Mouse (Mus musculus): ENCODE results near the gene Ap4e1. TPM values are rescaled to one million over a fixed set of nuclear protein-coding genes. Genes with fewer than 3 reads are reported as not detected.
A peak's percentile ranks its signal among the peaks of the same experiment; 100 is the strongest.

Ap4e1 gene
- polyA plus RNA-seq, 1 experiment = 2.4 TPM

DNA sequence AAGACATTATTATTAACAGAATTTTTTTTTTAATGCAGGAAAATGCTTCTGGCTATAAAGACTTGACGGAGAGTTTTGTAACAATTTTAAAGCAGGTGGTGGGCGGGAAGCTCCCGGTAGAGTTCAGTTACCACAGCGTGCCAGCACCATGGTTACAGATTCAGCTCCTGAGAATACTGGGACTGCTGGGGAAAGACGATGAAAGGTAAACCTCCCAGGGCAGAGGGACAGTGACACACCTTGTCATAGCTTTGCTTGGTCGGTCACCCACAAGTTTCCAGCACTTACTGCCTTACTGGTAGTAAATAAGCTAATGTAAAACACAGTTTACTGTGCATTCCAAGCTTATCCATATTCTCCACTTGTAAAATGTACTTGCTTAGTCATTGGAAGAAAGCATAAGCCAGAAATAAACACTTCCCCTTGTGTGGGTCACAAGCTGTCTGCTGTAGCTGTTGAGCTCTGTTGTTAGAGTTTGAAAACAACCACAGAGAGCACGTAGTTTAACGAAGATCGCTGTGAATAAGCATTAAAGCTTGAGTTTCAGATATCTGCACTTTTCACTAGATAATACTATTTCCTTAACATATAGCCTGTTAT, 26.6 kb downstream of the Ap4e1 start:
- H3K4me3 ChIP-seq (ENCODE audit: insufficient read depth, low read depth, low read length) = no peak overlapping the region
- 87% methylated on average over 9 of the region's 9 CpGs for WGBS
- H3K27me3 ChIP-seq (replicated peaks; ENCODE audit: control insufficient read depth, insufficient read depth, low read length) = no peaks in the 10 kb centered on the region
- no peak for DNase-seq
- TF ChIP-seq POLR2A (IDR thresholded peaks at IDR 0.05; ENCODE audit: low read depth, low read length) (no peak), CTCF (conservative IDR thresholded peaks at IDR 0.05; ENCODE audit: insufficient read depth, insufficient read length, low read depth, low read length) (no peak)
- H3K27ac ChIP-seq (ENCODE audit: insufficient read depth, low read depth, low read length) = no peak overlapping the region
- no peaks in the 10 kb centered on the region; the same call in 1 of the 2 replicates for H3K4me1 ChIP-seq (ENCODE audit: control insufficient read depth, insufficient read depth, low read length)
- H3K36me3 ChIP-seq (ENCODE audit: control insufficient read depth, insufficient read depth, low read length) = peaks cover 2% of the 10 kb centered on the region; the same call in 1 of the 2 replicates

DNA sequence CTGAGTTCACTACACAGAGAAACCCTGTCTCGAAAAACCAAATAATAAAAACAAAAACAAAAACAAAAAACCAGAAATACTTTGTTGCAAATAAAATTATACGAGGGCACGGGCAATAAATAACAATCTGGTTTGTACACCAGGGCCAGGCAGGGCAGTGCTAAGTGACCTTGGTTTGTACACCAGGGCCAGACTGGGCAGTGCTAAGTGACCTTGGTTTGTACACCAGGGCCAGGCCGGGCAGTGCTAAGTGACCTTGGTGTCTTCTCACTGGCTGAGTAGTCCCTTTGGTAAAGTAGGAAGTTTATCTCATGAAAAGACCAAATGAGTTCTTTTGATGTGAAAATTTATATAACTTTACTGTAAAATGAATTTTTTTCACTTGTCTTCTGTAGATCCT, 28.8 kb downstream of the Ap4e1 start:
- 69% methylated on average over 4 of the region's 4 CpGs for WGBS
- H3K4me1 ChIP-seq (ENCODE audit: control insufficient read depth, insufficient read depth, low read length) = no peaks in the 10 kb centered on the region; the same call in 1 of the 2 replicates
- DNase-seq = no peak
- H3K36me3 ChIP-seq (ENCODE audit: control insufficient read depth, insufficient read depth, low read length) = peaks cover 2% of the 10 kb centered on the region; the same call in 1 of the 2 replicates
- no peak overlapping the region for H3K4me3 ChIP-seq (ENCODE audit: insufficient read depth, low read depth, low read length)
- TF ChIP-seq CTCF (conservative IDR thresholded peaks at IDR 0.05; ENCODE audit: insufficient read depth, insufficient read length, low read depth, low read length) (no peak), POLR2A (IDR thresholded peaks at IDR 0.05; ENCODE audit: low read depth, low read length) (no peak)
- no peak overlapping the region for H3K27ac ChIP-seq (ENCODE audit: insufficient read depth, low read depth, low read length)
- H3K27me3 ChIP-seq (replicated peaks; ENCODE audit: control insufficient read depth, insufficient read depth, low read length) = no peaks in the 10 kb centered on the region

DNA sequence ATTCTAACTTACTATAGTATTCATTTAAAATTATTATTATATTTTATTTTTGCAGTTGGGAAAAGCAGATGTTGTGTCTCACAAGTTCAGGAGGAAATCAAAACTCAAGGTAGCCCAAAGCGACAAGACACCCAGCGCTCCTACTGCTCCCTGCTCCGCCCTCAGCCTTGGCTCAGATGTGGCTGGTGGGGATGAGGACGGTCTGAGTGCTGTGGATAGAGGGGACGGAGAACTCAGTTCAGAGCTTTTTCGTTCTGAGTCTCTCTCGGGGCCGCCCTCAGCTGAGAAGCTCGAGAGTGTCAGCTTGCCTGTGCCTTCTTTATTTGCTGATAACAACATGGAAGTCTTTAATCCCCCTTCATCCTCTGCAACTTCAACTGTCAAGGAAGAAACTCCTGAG, 53.0 kb downstream of the Ap4e1 start:
- no peaks in the 10 kb centered on the region for H3K27me3 ChIP-seq (replicated peaks; ENCODE audit: control insufficient read depth, insufficient read depth, low read length)
- TF ChIP-seq POLR2A (IDR thresholded peaks at IDR 0.05; ENCODE audit: low read depth, low read length) = no peak
- no peak for TF ChIP-seq CTCF (conservative IDR thresholded peaks at IDR 0.05; ENCODE audit: insufficient read depth, insufficient read length, low read depth, low read length)
- H3K4me3 ChIP-seq (ENCODE audit: insufficient read depth, low read depth, low read length) = no peak overlapping the region
- DNase-seq = no peak
- H3K27ac ChIP-seq (ENCODE audit: insufficient read depth, low read depth, low read length) = no peak overlapping the region
- WGBS = 94% methylated on average over 9 of the region's 9 CpGs
- H3K36me3 ChIP-seq (ENCODE audit: control insufficient read depth, insufficient read depth, low read length) = peaks cover 3% of the 10 kb centered on the region
- H3K4me1 ChIP-seq (ENCODE audit: control insufficient read depth, insufficient read depth, low read length) = no peaks in the 10 kb centered on the region

DNA sequence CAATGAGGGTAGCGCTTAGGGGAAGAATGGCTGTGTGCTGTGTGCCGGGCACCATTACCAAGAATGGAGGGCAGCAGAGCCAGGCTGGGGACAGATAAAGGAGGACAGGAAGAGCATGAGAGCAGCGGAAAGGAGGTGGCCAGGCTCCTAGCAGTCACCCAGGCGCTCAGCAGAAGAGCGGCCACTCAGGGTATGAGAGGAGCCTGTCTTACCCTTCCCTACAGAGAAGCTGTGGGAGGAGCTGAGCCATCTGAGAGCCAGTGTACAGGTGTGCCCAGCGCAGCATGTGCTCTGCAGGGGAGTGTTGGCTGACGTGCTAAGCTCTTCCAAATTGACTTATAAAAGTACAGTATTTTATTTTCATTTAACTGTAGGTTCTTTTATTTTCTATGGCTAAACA, 60.3 kb downstream of the Ap4e1 start:
- no peaks in the 10 kb centered on the region; the same call in 1 of the 2 replicates for H3K36me3 ChIP-seq (ENCODE audit: control insufficient read depth, insufficient read depth, low read length)
- H3K4me3 ChIP-seq (ENCODE audit: insufficient read depth, low read depth, low read length) = no peak overlapping the region
- peaks cover 7% of the 10 kb centered on the region for H3K4me1 ChIP-seq (ENCODE audit: control insufficient read depth, insufficient read depth, low read length)
- WGBS = 86% methylated on average over 7 of the region's 7 CpGs
- TF ChIP-seq CTCF (conservative IDR thresholded peaks at IDR 0.05; ENCODE audit: insufficient read depth, insufficient read length, low read depth, low read length) (no peak), POLR2A (IDR thresholded peaks at IDR 0.05; ENCODE audit: low read depth, low read length) (no peak)
- no peaks in the 10 kb centered on the region for H3K27me3 ChIP-seq (replicated peaks; ENCODE audit: control insufficient read depth, insufficient read depth, low read length)
- no peak for DNase-seq
- H3K27ac ChIP-seq (ENCODE audit: insufficient read depth, low read depth, low read length) = no peak overlapping the region

DNA sequence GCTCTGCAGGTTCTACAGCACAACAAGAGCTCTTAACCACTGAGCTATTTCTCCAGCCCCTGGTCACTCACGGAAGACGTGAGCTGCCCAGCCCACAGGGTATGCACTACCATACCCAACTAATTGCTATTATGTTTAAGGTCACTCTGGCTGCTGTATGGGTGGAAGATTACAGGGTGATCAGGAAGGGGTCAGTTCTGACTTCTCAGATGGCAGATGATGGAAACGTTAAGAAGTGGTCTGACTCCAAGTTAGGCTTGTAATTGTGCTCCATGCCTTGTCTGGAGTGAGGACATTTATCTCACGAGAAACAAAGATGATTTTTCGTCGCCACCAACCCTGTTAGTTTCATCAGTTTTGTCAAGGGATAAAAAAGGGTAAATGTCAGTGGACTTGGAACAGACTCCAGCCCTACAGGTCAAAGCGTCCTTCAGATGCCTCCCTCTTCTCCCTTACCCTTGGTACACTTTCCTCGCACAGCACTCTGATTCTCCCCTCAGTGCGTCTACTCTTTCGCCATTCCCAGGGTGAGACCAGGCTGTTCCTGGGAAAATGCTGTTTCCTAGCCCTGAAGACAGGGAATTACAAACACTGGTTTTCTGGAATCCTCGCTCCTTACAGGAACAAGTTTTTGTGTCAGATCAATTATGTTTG, 61.4 kb downstream of the Ap4e1 start:
- H3K27me3 ChIP-seq (replicated peaks; ENCODE audit: control insufficient read depth, insufficient read depth, low read length) = no peaks in the 10 kb centered on the region
- peak overlapping the region; percentile 29 for H3K27ac ChIP-seq (ENCODE audit: insufficient read depth, low read depth, low read length)
- WGBS = 13% methylated on average over 11 of the region's 11 CpGs
- no peak for DNase-seq
- no peaks in the 10 kb centered on the region; the same call in 1 of the 2 replicates for H3K36me3 ChIP-seq (ENCODE audit: control insufficient read depth, insufficient read depth, low read length)
- no peak for TF ChIP-seq POLR2A (IDR thresholded peaks at IDR 0.05; ENCODE audit: low read depth, low read length)
- TF ChIP-seq CTCF (conservative IDR thresholded peaks at IDR 0.05; ENCODE audit: insufficient read depth, insufficient read length, low read depth, low read length) = no peak
- peaks cover 7% of the 10 kb centered on the region for H3K4me1 ChIP-seq (ENCODE audit: control insufficient read depth, insufficient read depth, low read length)
- H3K4me3 ChIP-seq (ENCODE audit: insufficient read depth, low read depth, low read length) = peak overlapping the region; percentile 83

DNA sequence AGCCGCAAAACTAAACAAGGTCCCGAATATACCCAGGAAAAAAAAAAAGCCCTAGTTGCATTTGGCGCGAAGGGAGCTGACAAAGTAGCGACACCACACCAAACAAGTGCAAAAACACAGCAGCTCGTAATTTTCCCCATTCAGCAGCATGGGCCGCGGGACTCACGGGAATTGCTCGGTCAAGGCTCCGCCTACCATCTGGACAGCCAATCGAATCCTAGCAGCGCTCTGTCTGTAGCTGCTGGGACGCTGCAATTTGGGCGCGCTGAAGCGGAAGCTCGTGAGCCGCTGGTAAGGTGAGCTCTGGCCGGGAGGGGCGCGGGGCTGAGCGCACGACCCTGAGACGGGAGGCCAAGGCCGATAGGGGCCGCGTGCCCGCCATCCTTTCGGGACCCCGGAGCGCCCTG, 61.9 kb downstream of the Ap4e1 start, which contains the start of gene Blvra:
Blvra (plus strand) TSS at position 231 of the 407 bp plus-strand sequence.
- TF ChIP-seq POLR2A (IDR thresholded peaks at IDR 0.05; ENCODE audit: low read depth, low read length) (no peak), CTCF (conservative IDR thresholded peaks at IDR 0.05; ENCODE audit: insufficient read depth, insufficient read length, low read depth, low read length) (no peak)
- 0% methylated on average over 32 of the region's 32 CpGs for WGBS
- peak within 1 kb of the TSS; percentile 54 for H3K27ac ChIP-seq (ENCODE audit: insufficient read depth, low read depth, low read length)
- no peaks in the 10 kb centered on the region for H3K27me3 ChIP-seq (replicated peaks; ENCODE audit: control insufficient read depth, insufficient read depth, low read length)
- peak; percentile 96 for DNase-seq
- H3K4me3 ChIP-seq (ENCODE audit: insufficient read depth, low read depth, low read length) = peak within 1 kb of the TSS; percentile 83
- H3K36me3 ChIP-seq (ENCODE audit: control insufficient read depth, insufficient read depth, low read length) = no peaks in the 10 kb centered on the region; the same call in 1 of the 2 replicates
- peaks cover 7% of the 10 kb centered on the region for H3K4me1 ChIP-seq (ENCODE audit: control insufficient read depth, insufficient read depth, low read length)

DNA sequence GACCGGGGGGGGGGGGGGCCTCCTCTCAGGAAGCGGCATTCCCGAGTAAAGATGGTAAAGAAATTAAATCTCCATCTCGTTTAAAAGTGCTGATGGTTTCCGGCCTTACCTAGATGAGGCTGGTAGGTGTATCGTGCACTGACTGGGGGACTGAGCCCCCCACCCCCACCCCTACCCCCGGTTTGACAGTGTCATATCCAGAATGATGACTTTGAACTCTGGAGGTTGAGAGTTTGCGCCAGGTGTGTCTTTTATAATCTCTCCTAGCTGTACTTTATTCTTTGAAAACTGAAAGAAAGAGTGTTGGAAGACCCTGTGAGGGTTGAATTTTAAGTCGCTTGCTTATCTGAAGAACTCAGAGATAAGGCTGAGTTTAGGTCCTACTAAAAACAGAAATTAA, 62.4 kb downstream of the Ap4e1 start:
- Histone ChIP-seq H3K36me3 (ENCODE audit: control insufficient read depth, insufficient read depth, low read length) (no peaks in the 10 kb centered on the region; the same call in 1 of the 2 replicates), H3K27me3 (replicated peaks; ENCODE audit: control insufficient read depth, insufficient read depth, low read length) (no peaks in the 10 kb centered on the region), H3K27ac (ENCODE audit: insufficient read depth, low read depth, low read length) (peak overlapping the region; percentile 54; the same call in 1 of the 2 replicates), H3K4me3 (ENCODE audit: insufficient read depth, low read depth, low read length) (peak overlapping the region; percentile 83), H3K4me1 (ENCODE audit: control insufficient read depth, insufficient read depth, low read length) (peaks cover 7% of the 10 kb centered on the region)
- 9% methylated on average over 9 of the region's 9 CpGs for WGBS
- TF ChIP-seq POLR2A (IDR thresholded peaks at IDR 0.05; ENCODE audit: low read depth, low read length) = no peak
- TF ChIP-seq CTCF (conservative IDR thresholded peaks at IDR 0.05; ENCODE audit: insufficient read depth, insufficient read length, low read depth, low read length) = no peak
- DNase-seq = peak; percentile 11

All from kidney, adult 2 months (tissue).